Mouse (Mus musculus): ENCODE measurements at regions not wholly inside any gene's neighbourhood (a gene's known extent, or its start where the extent isn't known, plus 50 kb on each side); places are given as distances from the start of the nearest gene placed in this dataset.
A peak's percentile ranks its signal among the peaks of the same experiment; 100 is the strongest.

DNA sequence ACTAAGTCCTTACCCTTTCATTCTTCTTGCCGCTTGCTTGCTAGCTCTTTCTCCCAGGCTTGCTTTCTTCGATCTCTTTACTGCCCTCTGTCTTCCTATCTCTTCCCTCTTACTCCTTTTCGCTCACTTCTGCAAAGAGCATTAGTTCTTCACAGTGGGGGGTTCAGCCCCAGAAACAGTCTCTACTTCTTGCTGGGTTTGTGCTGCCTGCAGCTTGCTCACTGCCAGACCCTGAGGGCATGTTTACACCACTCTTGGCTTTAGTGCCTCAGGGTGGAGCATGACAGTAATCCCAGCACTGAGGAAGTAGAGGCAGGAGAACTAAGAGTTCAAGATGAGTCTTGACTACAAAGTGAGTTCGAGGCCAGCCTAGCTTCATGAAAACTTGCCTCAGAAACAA, 538.0 kb upstream of the Adam5 start:
- DNase-seq (no peak), ATAC-seq (no peak)
- Histone ChIP-seq H3K36me3 (ENCODE audit: insufficient read depth) (no peaks in the 10 kb centered on the region), H3K9me3 (ENCODE audit: low read length) (no peaks in the 10 kb centered on the region), H3K4me1 (ENCODE audit: insufficient read depth) (no peaks in the 10 kb centered on the region), H3K9ac (no peak overlapping the region), H3K27me3 (ENCODE audit: insufficient read depth, low read length) (no peaks in the 10 kb centered on the region), H3K4me2 (ENCODE audit: low read depth) (no peak overlapping the region), H3K27ac (ENCODE audit: low read depth, low read length) (no peak overlapping the region), H3K4me3 (ENCODE audit: low read depth, low read length) (no peak overlapping the region)
- WGBS: 64% methylated on average over 4 of the region's 4 CpGs
- TF ChIP-seq CTCF (IDR thresholded peaks at IDR 0.05; ENCODE audit: low read depth): no peak

DNA sequence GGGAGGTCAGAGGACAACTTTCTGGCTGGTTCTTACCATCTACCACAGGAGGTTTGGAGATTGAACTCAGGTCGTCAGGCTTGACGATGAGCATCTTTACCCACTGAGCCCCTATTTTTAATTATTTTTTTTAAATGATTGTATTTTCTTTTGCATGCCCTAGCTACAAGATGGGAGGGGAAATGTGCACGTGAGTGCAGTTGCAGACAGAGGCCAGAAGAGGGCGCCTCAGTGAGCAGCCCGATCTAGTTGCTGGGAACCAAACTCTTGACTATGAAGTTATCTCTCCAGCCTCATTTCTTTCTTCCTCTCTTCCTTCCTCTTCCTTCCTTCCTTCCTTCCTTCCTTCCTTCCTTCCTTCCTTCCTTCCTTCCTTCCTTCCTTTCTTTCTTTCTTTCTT, 537.3 kb upstream of the Adam5 start:
- no peak overlapping the region for H3K4me2 ChIP-seq (ENCODE audit: low read depth)
- no peaks in the 10 kb centered on the region for H3K27me3 ChIP-seq (ENCODE audit: insufficient read depth, low read length)
- DNase-seq (no peak), ATAC-seq (no peak)
- 0 out of 2 replicates have a peak, but pooled peaks cover 4% of the 10 kb centered on the region for H3K9me3 ChIP-seq (ENCODE audit: low read length)
- no peak overlapping the region for H3K9ac ChIP-seq
- no peak overlapping the region for H3K27ac ChIP-seq (ENCODE audit: low read depth, low read length)
- peak; percentile 38 for TF ChIP-seq CTCF (IDR thresholded peaks at IDR 0.05; ENCODE audit: low read depth)
- H3K4me3 ChIP-seq (ENCODE audit: low read depth, low read length): no peak overlapping the region
- WGBS: 94% methylated on average over 5 of the region's 5 CpGs
- no peaks in the 10 kb centered on the region for H3K4me1 ChIP-seq (ENCODE audit: insufficient read depth)
- no peaks in the 10 kb centered on the region for H3K36me3 ChIP-seq (ENCODE audit: insufficient read depth)

DNA sequence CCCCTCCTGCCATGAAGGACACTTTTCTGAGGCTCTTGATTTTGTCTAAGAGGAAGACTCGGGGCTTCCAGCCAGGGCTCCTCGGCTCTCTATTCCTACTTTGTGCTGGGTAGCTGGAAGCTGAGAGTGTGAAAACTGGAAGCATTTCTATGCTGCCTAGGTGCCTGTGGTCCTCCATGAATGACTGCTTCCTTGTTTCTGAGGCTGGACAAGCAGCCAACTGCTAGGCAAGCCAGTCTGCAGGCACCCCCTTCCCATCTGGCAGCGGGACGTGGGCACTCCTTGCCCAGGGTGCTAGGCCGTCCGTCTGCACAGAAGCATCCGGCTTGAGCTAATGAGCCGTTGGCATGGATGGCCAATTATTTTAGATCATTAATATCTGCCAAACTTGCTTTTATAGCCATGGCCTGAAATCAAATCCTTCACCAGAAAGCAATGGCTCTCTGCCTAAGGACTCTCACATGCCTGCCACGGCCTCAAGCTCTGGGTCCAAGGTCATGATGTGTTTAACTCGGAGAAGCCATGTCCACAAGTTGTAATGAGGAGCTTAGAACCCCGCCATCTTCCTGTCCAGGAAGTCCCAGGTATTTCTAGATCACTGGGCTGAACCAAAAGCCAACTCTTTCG, 534.5 kb upstream of the Adam5 start:
- TF ChIP-seq CTCF (IDR thresholded peaks at IDR 0.05; ENCODE audit: low read depth): no peak
- H3K27me3 ChIP-seq (ENCODE audit: insufficient read depth, low read length): no peaks in the 10 kb centered on the region
- H3K4me2 ChIP-seq (ENCODE audit: low read depth): no peak overlapping the region
- no peak overlapping the region for H3K4me3 ChIP-seq (ENCODE audit: low read depth, low read length)
- WGBS: 48% methylated on average over 12 of the region's 12 CpGs
- H3K9ac ChIP-seq: no peak overlapping the region
- peaks cover 4% of the 10 kb centered on the region; the same call in 1 of the 2 replicates for H3K4me1 ChIP-seq (ENCODE audit: insufficient read depth)
- no peaks in the 10 kb centered on the region for H3K36me3 ChIP-seq (ENCODE audit: insufficient read depth)
- no peak overlapping the region for H3K27ac ChIP-seq (ENCODE audit: low read depth, low read length)
- DNase-seq (peak; percentile 67), ATAC-seq (peak; percentile 83)
- 0 out of 2 replicates have a peak, but pooled peaks cover 4% of the 10 kb centered on the region for H3K9me3 ChIP-seq (ENCODE audit: low read length)

DNA sequence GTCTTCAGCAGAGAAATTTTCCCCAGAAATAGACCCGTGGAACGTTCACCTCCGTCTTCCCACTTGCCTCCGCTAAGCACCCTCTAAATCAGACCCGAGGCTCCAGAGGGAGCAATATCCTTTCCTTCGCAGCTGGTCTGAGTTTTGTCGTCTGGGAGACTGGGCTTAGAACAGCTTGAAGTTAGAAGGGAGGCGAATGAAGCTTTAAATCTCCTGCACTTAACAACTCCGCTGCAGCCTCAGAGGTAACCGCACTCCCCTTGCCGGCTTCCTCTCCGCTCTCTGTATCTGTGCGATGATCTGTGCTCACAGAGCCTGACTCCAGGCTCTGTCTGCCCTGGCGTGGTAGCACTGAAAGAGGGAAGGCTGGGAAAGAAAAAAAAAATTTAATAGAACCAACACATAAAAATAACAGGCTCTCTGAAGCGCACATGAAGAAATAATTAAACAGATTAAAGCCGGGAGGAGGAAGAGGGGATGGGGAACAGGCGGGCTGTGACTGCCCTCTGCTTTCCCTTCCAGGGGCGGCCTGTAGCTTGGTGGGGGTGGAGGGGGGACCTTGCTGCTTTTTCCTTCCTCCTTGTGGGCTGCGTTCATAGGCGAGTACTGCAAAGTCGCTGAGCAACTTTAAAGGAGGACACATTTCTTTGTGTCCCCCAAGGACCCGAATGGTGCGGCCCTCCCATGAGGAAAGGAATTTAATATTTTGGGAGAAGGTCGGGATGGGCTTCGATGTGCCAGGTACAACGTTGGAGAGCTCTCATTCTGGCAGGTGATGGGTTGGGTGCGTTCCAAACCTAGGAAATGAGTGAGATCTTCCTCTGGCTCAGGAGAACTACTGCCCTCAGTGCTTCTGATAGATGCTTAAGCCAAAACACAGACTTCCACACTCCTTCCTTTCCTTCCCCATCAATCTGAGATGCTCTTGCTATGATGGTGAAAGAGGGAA, 529.9 kb upstream of the Adam5 start:
- ATAC-seq: peak; percentile 62
- Histone ChIP-seq H3K27ac (ENCODE audit: low read depth, low read length) (0 out of 2 replicates have a peak overlapping the region, but pooled peaks have one; percentile 9), H3K9ac (peak overlapping the region; percentile 22; the same call in 1 of the 2 replicates), H3K36me3 (ENCODE audit: insufficient read depth) (no peaks in the 10 kb centered on the region), H3K9me3 (ENCODE audit: low read length) (0 out of 2 replicates have a peak, but pooled peaks cover 4% of the 10 kb centered on the region), H3K4me2 (ENCODE audit: low read depth) (peak overlapping the region; percentile 31), H3K4me1 (ENCODE audit: insufficient read depth) (peaks cover 6% of the 10 kb centered on the region; the same call in 1 of the 2 replicates), H3K4me3 (ENCODE audit: low read depth, low read length) (peak overlapping the region; percentile 11; the same call in 1 of the 2 replicates), H3K27me3 (ENCODE audit: insufficient read depth, low read length) (no peaks in the 10 kb centered on the region)
- DNase-seq: peak; percentile 50
- WGBS: 12% methylated on average over 27 of the region's 27 CpGs
- TF ChIP-seq CTCF (IDR thresholded peaks at IDR 0.05; ENCODE audit: low read depth): no peak

DNA sequence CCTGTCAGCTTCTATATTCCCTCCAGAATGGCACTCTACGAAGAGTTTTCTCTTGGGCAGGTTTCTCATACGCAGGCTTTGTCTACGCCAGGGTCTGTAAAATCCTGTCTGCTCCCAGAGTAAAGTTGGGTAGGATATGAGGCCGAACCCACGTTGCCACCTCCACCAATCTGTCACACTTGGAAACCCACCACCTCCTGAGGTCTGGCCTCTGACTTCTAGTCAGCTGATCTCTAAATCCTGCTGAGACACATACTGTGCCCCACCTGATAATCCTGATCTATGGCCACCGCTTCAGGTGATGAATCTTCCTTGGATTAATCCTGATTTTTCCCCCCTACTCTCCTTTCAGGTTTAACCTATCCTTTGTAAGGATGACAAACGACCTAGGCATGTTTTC, 529.2 kb upstream of the Adam5 start:
- DNase-seq: no peak
- Histone ChIP-seq H3K9ac (0 out of 2 replicates have a peak overlapping the region, but pooled peaks have one; percentile 22), H3K4me3 (ENCODE audit: low read depth, low read length) (no peak overlapping the region), H3K27me3 (ENCODE audit: insufficient read depth, low read length) (no peaks in the 10 kb centered on the region), H3K36me3 (ENCODE audit: insufficient read depth) (no peaks in the 10 kb centered on the region), H3K9me3 (ENCODE audit: low read length) (0 out of 2 replicates have a peak, but pooled peaks cover 4% of the 10 kb centered on the region), H3K4me1 (ENCODE audit: insufficient read depth) (peaks cover 6% of the 10 kb centered on the region; the same call in 1 of the 2 replicates), H3K27ac (ENCODE audit: low read depth, low read length) (no peak overlapping the region), H3K4me2 (ENCODE audit: low read depth) (peak overlapping the region; percentile 31; the same call in 1 of the 2 replicates)
- 56% methylated on average over 7 of the region's 7 CpGs for WGBS
- no peak for ATAC-seq
- TF ChIP-seq CTCF (IDR thresholded peaks at IDR 0.05; ENCODE audit: low read depth): no peak

DNA sequence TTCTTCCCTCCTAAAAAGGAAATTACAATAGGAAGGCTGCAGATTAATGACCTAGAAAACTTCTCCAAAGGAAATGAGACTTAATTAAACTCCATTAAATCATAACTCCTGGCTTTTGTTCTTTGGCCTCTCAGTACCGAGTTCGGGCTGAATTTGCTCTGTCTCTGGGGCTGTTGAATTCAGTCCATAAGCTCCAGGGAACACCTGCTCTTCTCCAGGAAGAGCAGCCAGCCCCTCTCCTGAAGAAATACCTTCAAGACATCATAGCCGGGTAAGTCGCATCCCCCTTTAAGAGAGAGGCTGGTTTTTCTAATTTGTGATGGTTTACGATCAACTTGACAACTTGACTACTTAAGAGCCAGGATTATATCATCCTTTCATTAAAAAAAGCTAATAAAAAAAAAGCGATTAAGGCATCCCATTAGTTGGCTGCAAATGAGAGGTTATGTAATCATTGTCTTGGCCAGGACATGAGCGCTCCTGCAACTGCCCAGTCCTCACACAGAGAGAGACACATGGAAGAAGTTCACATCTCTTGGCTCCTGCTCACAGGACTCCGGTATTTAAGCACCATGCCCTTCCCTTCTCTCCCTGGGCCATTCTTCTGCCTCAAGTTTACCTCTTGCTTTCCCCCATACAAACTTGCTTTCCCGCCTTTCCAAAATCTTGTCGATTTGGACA, 524.0 kb upstream of the Adam5 start:
- TF ChIP-seq CTCF (IDR thresholded peaks at IDR 0.05; ENCODE audit: low read depth): no peak
- no peak overlapping the region for H3K27ac ChIP-seq (ENCODE audit: low read depth, low read length)
- H3K4me3 ChIP-seq (ENCODE audit: low read depth, low read length): no peak overlapping the region
- H3K4me1 ChIP-seq (ENCODE audit: insufficient read depth): no peaks in the 10 kb centered on the region
- WGBS: 82% methylated on average over 10 of the region's 10 CpGs
- no peak overlapping the region for H3K4me2 ChIP-seq (ENCODE audit: low read depth)
- DNase-seq: no peak
- H3K9ac ChIP-seq: no peak overlapping the region
- H3K36me3 ChIP-seq (ENCODE audit: insufficient read depth): no peaks in the 10 kb centered on the region
- ATAC-seq: no peak
- no peaks in the 10 kb centered on the region for H3K9me3 ChIP-seq (ENCODE audit: low read length)
- no peaks in the 10 kb centered on the region for H3K27me3 ChIP-seq (ENCODE audit: insufficient read depth, low read length)

All from forebrain, postnatal 0 days (tissue).